Mouse (Mus musculus): Measurements from ENCODE around the gene Nlgn3. TPM values are rescaled to one million over a fixed set of nuclear protein-coding genes. Genes with fewer than 3 reads are reported as not detected.

Gene Nlgn3
- polyA plus RNA-seq, 1 experiment: 38.5 TPM

DNA sequence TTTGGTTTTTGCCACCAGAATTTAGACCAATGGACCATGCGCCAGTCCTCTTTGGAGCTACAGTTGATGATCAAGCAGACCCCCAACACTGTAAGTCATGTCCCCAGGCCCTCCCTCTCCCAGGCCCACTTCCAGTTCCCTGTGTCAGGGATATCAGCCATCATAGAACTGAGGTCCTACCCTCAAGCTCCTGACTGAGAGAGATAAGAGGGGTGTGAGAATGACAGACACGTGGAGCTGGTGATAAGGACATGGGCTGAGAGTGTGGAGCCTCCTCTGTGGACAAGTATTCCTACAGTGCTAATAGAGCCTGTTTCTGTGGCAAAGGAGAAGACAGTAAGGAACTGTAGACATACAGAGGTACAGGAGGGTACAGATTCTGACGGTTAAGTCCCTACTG, 11.4 kb upstream of the Nlgn3 start:
- Histone ChIP-seq H3K27me3 (ENCODE audit: control insufficient read depth, insufficient read depth, low read length) (no peaks in the 10 kb centered on the region), H3K4me3 (replicated peaks; ENCODE audit: insufficient read depth, low read depth, low read length) (no peak overlapping the region), H3K4me1 (ENCODE audit: control insufficient read depth, insufficient read depth, low read length) (no peaks in the 10 kb centered on the region), H3K27ac (ENCODE audit: insufficient read depth, low read length) (no peak overlapping the region)
- WGBS: 86% methylated on average over 3 of the region's 3 CpGs
- TF ChIP-seq POLR2A (IDR thresholded peaks at IDR 0.05; ENCODE audit: borderline replicate concordance, insufficient read depth, low read length) (no peak), CTCF (IDR thresholded peaks at IDR 0.05; ENCODE audit: borderline replicate concordance, insufficient read depth, low read depth, low read length) (no peak)
- no peak for DNase-seq

DNA sequence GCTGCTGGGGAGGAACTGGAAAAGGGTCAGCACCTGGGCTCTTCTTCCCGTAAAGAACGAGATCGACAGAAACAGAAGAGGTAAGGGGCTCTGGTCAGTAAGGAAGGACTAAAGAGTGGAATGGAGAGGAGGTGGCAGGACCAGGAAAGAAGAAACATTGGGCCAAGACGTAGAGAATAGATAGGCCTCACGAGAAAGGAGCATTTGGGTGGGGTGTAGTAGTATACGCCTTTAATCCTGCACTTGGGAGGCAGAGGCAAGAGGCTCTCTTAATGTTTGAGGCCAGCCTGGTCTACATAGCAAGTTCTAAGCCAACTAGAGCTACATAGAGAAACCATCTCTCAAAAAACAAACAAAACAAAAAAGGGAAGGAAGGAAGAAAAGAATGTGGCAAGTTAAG, 10.5 kb upstream of the Nlgn3 start:
- Histone ChIP-seq H3K4me3 (replicated peaks; ENCODE audit: insufficient read depth, low read depth, low read length) (no peak overlapping the region), H3K27me3 (ENCODE audit: control insufficient read depth, insufficient read depth, low read length) (no peaks in the 10 kb centered on the region), H3K27ac (ENCODE audit: insufficient read depth, low read length) (no peak overlapping the region), H3K4me1 (ENCODE audit: control insufficient read depth, insufficient read depth, low read length) (no peaks in the 10 kb centered on the region)
- TF ChIP-seq POLR2A (IDR thresholded peaks at IDR 0.05; ENCODE audit: borderline replicate concordance, insufficient read depth, low read length) (no peak), CTCF (IDR thresholded peaks at IDR 0.05; ENCODE audit: borderline replicate concordance, insufficient read depth, low read depth, low read length) (no peak)
- 93% methylated on average over 6 of the region's 6 CpGs for WGBS
- no peak for DNase-seq

DNA sequence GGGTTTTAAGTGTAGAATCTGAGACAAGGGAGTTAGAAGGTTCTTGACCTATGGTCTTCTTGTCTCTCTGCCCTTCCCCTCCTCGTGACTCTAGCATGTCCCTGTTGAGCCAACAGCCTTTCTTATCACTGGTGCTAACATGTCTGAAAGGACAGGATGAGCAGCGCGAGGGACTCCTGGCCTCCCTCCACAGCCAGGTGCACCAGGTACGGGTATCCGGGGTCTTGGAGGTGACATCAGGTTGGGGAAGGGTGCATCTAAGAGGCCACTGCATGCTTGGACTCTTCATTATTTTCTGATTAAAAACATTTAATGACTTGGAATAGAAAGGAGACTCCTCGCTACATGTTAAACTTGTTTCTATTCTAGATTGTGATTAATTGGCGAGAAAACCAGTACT, 9.9 kb upstream of the Nlgn3 start:
- TF ChIP-seq POLR2A (IDR thresholded peaks at IDR 0.05; ENCODE audit: borderline replicate concordance, insufficient read depth, low read length) (no peak), CTCF (IDR thresholded peaks at IDR 0.05; ENCODE audit: borderline replicate concordance, insufficient read depth, low read depth, low read length) (no peak)
- H3K4me1 ChIP-seq (ENCODE audit: control insufficient read depth, insufficient read depth, low read length): no peaks in the 10 kb centered on the region
- DNase-seq: no peak
- no peak overlapping the region for H3K27ac ChIP-seq (ENCODE audit: insufficient read depth, low read length)
- no peak overlapping the region for H3K4me3 ChIP-seq (replicated peaks; ENCODE audit: insufficient read depth, low read depth, low read length)
- 95% methylated on average over 7 of the region's 7 CpGs for WGBS
- H3K27me3 ChIP-seq (ENCODE audit: control insufficient read depth, insufficient read depth, low read length): no peaks in the 10 kb centered on the region

DNA sequence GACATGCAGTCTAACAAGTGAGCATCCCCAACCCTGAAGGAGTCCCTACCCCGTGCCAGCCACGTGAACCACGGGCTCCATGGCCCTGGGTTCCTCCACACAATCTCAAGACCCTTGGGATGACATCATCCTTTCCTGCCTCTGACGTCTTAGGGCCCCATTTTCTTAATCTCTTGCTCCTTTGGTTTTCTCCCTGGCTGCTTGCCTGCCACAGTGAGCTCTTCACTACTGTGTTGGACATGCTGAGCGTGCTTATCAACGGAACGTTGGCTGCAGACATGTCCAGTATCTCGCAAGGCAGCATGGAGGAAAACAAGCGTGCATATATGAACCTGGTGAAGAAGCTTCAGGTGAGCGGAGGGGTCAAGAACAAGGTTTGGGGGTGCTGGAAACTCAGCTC, 8.9 kb upstream of the Nlgn3 start:
- TF ChIP-seq POLR2A (IDR thresholded peaks at IDR 0.05; ENCODE audit: borderline replicate concordance, insufficient read depth, low read length): no peak
- no peak for TF ChIP-seq CTCF (IDR thresholded peaks at IDR 0.05; ENCODE audit: borderline replicate concordance, insufficient read depth, low read depth, low read length)
- no peak for DNase-seq
- H3K4me1 ChIP-seq (ENCODE audit: control insufficient read depth, insufficient read depth, low read length): no peaks in the 10 kb centered on the region
- H3K27ac ChIP-seq (ENCODE audit: insufficient read depth, low read length): no peak overlapping the region
- no peaks in the 10 kb centered on the region for H3K27me3 ChIP-seq (ENCODE audit: control insufficient read depth, insufficient read depth, low read length)
- H3K4me3 ChIP-seq (replicated peaks; ENCODE audit: insufficient read depth, low read depth, low read length): no peak overlapping the region
- WGBS: 83% methylated on average over 10 of the region's 10 CpGs

DNA sequence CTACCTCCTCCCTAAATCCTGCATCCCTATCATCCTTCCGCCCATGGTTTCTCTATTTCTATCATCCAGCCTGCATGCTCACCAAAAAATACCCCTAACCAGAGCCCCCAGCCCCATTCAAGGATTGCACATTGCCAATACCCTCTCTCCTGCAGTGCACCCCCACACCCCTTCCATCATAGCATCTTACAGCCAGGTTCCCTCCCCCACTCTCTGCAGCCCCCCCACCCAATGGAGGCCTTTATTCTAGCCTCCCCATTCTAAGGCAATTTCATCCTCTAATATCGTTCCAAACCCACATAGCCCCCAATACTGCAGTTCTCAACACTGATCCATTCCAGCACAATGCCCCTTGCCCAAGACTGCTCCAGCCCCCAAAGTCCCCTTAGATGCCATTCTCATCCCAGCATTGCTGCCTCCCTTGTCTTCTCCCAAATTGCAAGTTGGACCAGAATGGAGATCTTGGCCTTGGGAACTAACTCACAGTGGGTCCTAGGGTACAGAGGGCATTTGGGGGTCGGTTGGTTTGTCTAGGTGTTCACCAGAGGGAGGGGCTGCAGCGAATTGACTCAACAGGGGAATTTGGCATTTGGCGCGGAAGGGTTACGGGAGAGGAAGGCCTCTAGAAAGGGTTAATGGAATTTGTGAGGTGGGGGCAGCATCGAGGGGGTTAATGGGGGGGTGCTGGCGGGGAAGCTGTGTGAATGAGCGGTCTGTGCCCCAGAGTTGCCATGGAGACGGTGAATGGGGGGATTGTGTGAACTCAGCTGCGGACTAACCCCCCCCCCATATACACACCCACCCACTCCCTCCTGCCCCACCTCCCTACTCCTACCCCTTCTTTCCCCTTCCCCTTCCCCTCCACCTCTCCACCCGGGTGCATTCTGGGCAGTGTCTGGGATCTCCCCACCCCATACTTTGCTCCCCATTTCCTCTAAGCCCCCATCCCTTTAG, 782 bp downstream of the Nlgn3 start:
- WGBS: 2% methylated on average over 13 of the region's 13 CpGs
- no peak for DNase-seq

DNA sequence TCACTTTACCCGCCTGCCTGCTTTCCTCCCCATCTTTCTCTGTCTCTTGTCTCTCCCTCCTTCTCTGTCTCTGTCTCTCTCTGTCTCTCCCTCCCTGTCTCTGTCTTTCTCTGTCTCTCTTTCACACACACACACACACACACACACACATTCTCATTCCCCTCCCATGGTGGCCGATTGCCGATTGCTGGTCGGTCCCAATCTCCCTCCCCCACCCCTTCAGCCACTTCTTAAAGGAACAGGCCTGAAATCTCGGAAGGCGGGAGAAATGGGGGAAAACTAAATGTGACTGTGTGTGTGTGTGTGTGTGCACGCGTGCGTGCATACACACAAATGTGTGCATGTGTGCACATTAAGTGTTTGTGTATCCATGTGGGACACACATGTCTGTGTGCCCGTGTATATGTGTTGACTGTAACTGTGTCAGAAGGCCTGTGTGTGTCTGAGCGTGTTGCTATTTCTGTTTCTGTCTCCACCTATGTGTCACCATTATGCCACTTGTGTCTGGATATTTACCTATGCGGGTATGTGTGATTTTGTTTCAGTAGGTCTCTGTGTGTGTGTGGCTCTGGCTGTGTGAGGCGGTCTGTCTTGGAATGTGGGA, 1.6 kb downstream of the Nlgn3 start:
- peak; percentile 30 to 41 for DNase-seq
- no peaks in the 10 kb centered on the region for H3K27me3 ChIP-seq (ENCODE audit: control insufficient read depth, insufficient read depth, low read length)
- peak overlapping the region; percentile 94 for H3K4me3 ChIP-seq (replicated peaks; ENCODE audit: insufficient read depth, low read depth, low read length)
- H3K27ac ChIP-seq (ENCODE audit: insufficient read depth, low read length): peak overlapping the region; percentile 46; the same call in 1 of the 2 replicates
- H3K4me1 ChIP-seq (ENCODE audit: control insufficient read depth, insufficient read depth, low read length): peaks cover 18% of the 10 kb centered on the region
- WGBS: 8% methylated on average over 13 of the region's 13 CpGs
- no peak for TF ChIP-seq POLR2A (IDR thresholded peaks at IDR 0.05; ENCODE audit: borderline replicate concordance, insufficient read depth, low read length)

More for the DNA sequence above, 782 bp downstream of the Nlgn3 start:
- Histone ChIP-seq H3K27me3 (ENCODE audit: control insufficient read depth, insufficient read depth, low read length) (no peaks in the 10 kb centered on the region), H3K4me1 (ENCODE audit: control insufficient read depth, insufficient read depth, low read length) (peaks cover 14% of the 10 kb centered on the region; the same call in 1 of the 2 replicates), H3K27ac (ENCODE audit: insufficient read depth, low read length) (peak overlapping the region; percentile 86), H3K4me3 (replicated peaks; ENCODE audit: insufficient read depth, low read depth, low read length) (peak overlapping the region; percentile 94)
- no peak for TF ChIP-seq CTCF (IDR thresholded peaks at IDR 0.05; ENCODE audit: borderline replicate concordance, insufficient read depth, low read depth, low read length)
- no peak for TF ChIP-seq POLR2A (IDR thresholded peaks at IDR 0.05; ENCODE audit: borderline replicate concordance, insufficient read depth, low read length)

DNA sequence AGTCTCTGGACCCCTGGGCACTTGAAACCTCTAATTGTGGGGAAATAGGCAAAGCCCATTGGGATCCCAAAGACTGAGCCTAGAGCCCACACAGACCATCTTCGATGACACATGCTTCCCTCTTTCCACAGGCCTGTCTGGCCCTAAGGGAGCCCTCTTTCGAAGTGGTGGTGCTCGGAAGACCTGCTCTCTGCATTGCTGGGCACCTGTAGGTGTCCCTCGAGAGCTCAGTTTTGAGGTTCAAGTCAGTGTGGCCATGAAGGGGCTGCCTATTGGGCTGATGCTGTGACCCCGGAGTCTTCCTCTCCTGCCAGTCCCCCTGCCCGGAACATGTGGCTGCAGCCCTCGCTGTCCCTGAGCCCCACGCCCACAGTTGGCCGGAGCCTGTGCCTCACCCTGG, 2.7 kb downstream of the Nlgn3 start:
- peak; percentile 42 to 45 for DNase-seq
- peaks cover 21% of the 10 kb centered on the region for H3K4me1 ChIP-seq (ENCODE audit: control insufficient read depth, insufficient read depth, low read length)
- no peak overlapping the region for H3K27ac ChIP-seq (ENCODE audit: insufficient read depth, low read length)
- H3K27me3 ChIP-seq (ENCODE audit: control insufficient read depth, insufficient read depth, low read length): no peaks in the 10 kb centered on the region
- 24% methylated on average over 9 of the region's 9 CpGs for WGBS
- TF ChIP-seq POLR2A (IDR thresholded peaks at IDR 0.05; ENCODE audit: borderline replicate concordance, insufficient read depth, low read length) (no peak), CTCF (IDR thresholded peaks at IDR 0.05; ENCODE audit: borderline replicate concordance, insufficient read depth, low read depth, low read length) (peak; percentile 27; the same call in 1 of the 2 replicates)
- peak overlapping the region; percentile 36 for H3K4me3 ChIP-seq (replicated peaks; ENCODE audit: insufficient read depth, low read depth, low read length)

Data from cerebellum, adult 2 months (tissue).